25 mouse cellular contexts compared by ENCODE assay signal in the genomic region with DNA sequence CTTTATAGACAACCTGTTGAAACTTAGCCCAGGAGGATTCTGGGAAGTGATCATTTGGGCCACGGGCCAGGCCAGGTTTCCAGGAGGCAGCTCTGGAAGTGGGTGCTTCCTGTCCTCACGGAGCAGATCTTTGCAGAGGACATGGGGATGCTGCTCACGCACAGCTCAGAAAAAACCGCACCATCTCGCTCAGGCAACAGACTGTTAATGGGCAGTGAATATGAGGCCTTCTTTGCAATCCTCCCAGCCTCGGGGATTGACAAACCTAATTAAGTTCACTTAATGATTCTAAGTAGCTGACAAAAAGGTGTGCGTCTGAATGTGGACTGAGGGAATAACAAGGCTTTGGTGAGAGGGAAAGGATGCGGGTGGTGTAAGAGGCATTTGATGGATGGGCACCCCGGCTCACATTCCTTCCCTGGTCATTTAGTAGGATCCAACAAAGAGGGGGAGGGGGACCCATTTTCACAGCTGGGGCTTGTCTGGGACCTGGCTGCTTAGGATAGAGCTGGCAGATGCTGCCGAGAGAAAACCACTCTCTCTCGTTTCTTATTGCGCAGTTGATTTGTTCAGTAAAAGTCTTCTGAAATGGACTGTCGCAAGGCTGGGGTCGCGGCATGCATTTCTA.
DNase-seq lines count a peak whose midpoint lies in the region; ATAC-seq lines count a peak whose summit lies in the region.
"Had no signal": no experiment of that assay in that cellular context is flagged by ENCODE, and none has a peak within 500 bp of the region (broad histone marks: within the 10 kb centered on the region; RNA-seq: fewer than 3 reads in every experiment).

No protein-coding gene starts in this region.

- no peak overlapping the region for H3K4me2 ChIP-seq in neural tube, embryonic 13.5 days
- H3K4me2 ChIP-seq in hindbrain, embryonic 12.5 days (replicated peaks) = no peak overlapping the region
- H3K4me2 ChIP-seq: embryonic facial prominence, embryonic 12.5 days; heart, embryonic 11.5 days had no signal

- H3K27me3 ChIP-seq in neural tube, embryonic 13.5 days = no peaks in the 10 kb centered on the region
- no peaks in the 10 kb centered on the region for H3K27me3 ChIP-seq in hindbrain, embryonic 12.5 days
- H3K27me3 ChIP-seq: embryonic facial prominence, embryonic 12.5 days; megakaryocyte, embryonic 14.5 days had no signal

- H3K36me3 ChIP-seq in neural tube, embryonic 13.5 days = no peaks in the 10 kb centered on the region
- no peaks in the 10 kb centered on the region for H3K36me3 ChIP-seq in hindbrain, embryonic 12.5 days
- H3K36me3 ChIP-seq: embryonic facial prominence, embryonic 12.5 days had no signal

- 0 out of 2 replicates have a peak overlapping the region, but pooled peaks have one; percentile 9 for H3K27ac ChIP-seq in neural tube, embryonic 13.5 days (replicated peaks)
- H3K27ac ChIP-seq in hindbrain, embryonic 12.5 days = no peak overlapping the region
- H3K27ac ChIP-seq: embryonic facial prominence, embryonic 12.5 days; kidney, postnatal 0 days; left cerebral cortex, adult 2 months; stomach, postnatal 0 days had no signal

- H3K9me3 ChIP-seq in neural tube, embryonic 13.5 days = no peaks in the 10 kb centered on the region
- no peaks in the 10 kb centered on the region for H3K9me3 ChIP-seq in hindbrain, embryonic 12.5 days (replicated peaks)
- H3K9me3 ChIP-seq: embryonic facial prominence, embryonic 12.5 days had no signal

- peak; percentile 72 for DNase-seq in heart, adult 11 months
- no peak for DNase-seq in heart, adult 9 months (ENCODE audit: low spot score in 2 of 2)
- no peak for DNase-seq in neural tube, embryonic 10.5 days (ENCODE audit: extremely low spot score, low spot score)
- no peak for DNase-seq in adrenal gland, adult 18-20 months (ENCODE audit: low spot score in 2 of 2)
- no peak for DNase-seq in layer of hippocampus, postnatal 36 days
- DNase-seq: adrenal gland, adult 2 months; B cell, adult 2 months; cerebellum, adult 9-11 months; gastrocnemius, postnatal 14 days; heart, postnatal 10 days; kidney, adult 18-20 months; left cerebral cortex, postnatal 4 days; liver; lung, adult 18-20 months; right cerebral cortex, adult 18-20 months had no signal

- peak; percentile 53; the same call in 1 of the 2 replicates for ATAC-seq in neural tube, embryonic 13.5 days (ENCODE audit: low read depth)
- peak; percentile 64 for ATAC-seq in hindbrain, embryonic 12.5 days (ENCODE audit: low FRiP score)

- no peak overlapping the region for H3K4me3 ChIP-seq in neural tube, embryonic 13.5 days
- H3K4me3 ChIP-seq in hindbrain, embryonic 12.5 days = no peak overlapping the region
- H3K4me3 ChIP-seq: embryonic facial prominence, embryonic 12.5 days; erythroblast, embryonic 14.5 days; left cerebral cortex, adult 2 months; megakaryocyte, embryonic 14.5 days; myocyte had no signal

- H3K9ac ChIP-seq in neural tube, embryonic 13.5 days = no peak overlapping the region
- H3K9ac ChIP-seq in hindbrain, embryonic 12.5 days = no peak overlapping the region
- H3K9ac ChIP-seq: embryonic facial prominence, embryonic 12.5 days had no signal

- H3K4me1 ChIP-seq in neural tube, embryonic 13.5 days (replicated peaks) = peaks cover 3% of the 10 kb centered on the region; the same call in 1 of the 2 replicates
- no peaks in the 10 kb centered on the region for H3K4me1 ChIP-seq in hindbrain, embryonic 12.5 days
- H3K4me1 ChIP-seq: embryonic facial prominence, embryonic 12.5 days; megakaryocyte, embryonic 14.5 days had no signal

- 57% methylated on average over 15 of the region's 15 CpGs for WGBS in neural tube, embryonic 13.5 days
- 61% methylated on average over 15 of the region's 15 CpGs for WGBS in hindbrain, embryonic 12.5 days
